Mouse (Mus musculus) left cerebral cortex, postnatal 36 days (tissue): Measurements from ENCODE around the gene Rora. TPM values are rescaled to one million over a fixed set of nuclear protein-coding genes. Genes with fewer than 3 reads are reported as not detected.

Experiments used
- DNase-seq, 2 experiments: peaks; one replicate each; pipeline ENCODE4 v3.0.0; 2021 to 2022; ENCODE audit warnings: low spot score in 2 of 2, mixed read lengths in 1 of 2
- intact Hi-C: fragments of 180-260 bp; cut with DNase I; formaldehyde crosslinking; loops from one replicate; pipeline ENCODE4 v1.15.1; 2025
- total RNA-seq, 2 experiments: library from RNA; stranded (reverse); gene quantifications; 2 replicates each; pipeline ENCODE4 v1.2.3; 2021

Rora gene
- total RNA-seq, 2 experiments from 2014 or later, result 69.0 to 81.9 TPM

- intact Hi-C loops, result no loop called here
Measured at GRCm38 (mm10) chr9:69227806-69228205, 574.2 kb downstream of the Rora start.

GRCm38 (mm10) chr9:69229935-69230334 lies 576.3 kb downstream of the Rora start:
- intact Hi-C loops, result no loop called here

More at GRCm38 (mm10) chr9:69227806-69228205, 574.2 kb downstream of the Rora start:
- DNase-seq, result no peak

GRCm38 (mm10) chr9:69234526-69234925 lies 580.9 kb downstream of the Rora start:
- no peak for DNase-seq
- intact Hi-C loops, result no loop called here

More at GRCm38 (mm10) chr9:69229935-69230334, 576.3 kb downstream of the Rora start:
- no peak for DNase-seq

GRCm38 (mm10) chr9:69237316-69237715 lies 583.7 kb downstream of the Rora start:
- no peak for DNase-seq
- intact Hi-C loops, result no loop called here

- intact Hi-C loops, result no loop called here
- DNase-seq, result no peak
Measured at GRCm38 (mm10) chr9:69242538-69242937, 589.0 kb downstream of the Rora start.

- intact Hi-C loops, result no loop called here
Measured at GRCm38 (mm10) chr9:69243626-69244025, 590.0 kb downstream of the Rora start.

GRCm38 (mm10) chr9:69246225-69246624 lies 592.6 kb downstream of the Rora start:
- no peak for DNase-seq
- intact Hi-C loops, result no loop called here

More at GRCm38 (mm10) chr9:69243626-69244025, 590.0 kb downstream of the Rora start:
- DNase-seq, result no peak

- intact Hi-C loops, result no loop called here
- no peak for DNase-seq
Measured at GRCm38 (mm10) chr9:69249586-69249985, 596.0 kb downstream of the Rora start.

- DNase-seq, result no peak
- intact Hi-C loops, result no loop called here
Measured at GRCm38 (mm10) chr9:69250326-69250725, 596.7 kb downstream of the Rora start.

GRCm38 (mm10) chr9:69258506-69258905 lies 604.9 kb downstream of the Rora start:
- intact Hi-C loops, result no loop called here
- DNase-seq, result no peak

GRCm38 (mm10) chr9:69259382-69259781 lies 605.8 kb downstream of the Rora start:
- intact Hi-C loops, result no loop called here
- peak in 1 of 2 experiments; percentile 26 for DNase-seq

- intact Hi-C loops, result no loop called here
- no peak for DNase-seq
Measured at GRCm38 (mm10) chr9:69265151-69265550, 611.6 kb downstream of the Rora start.

- intact Hi-C loops, result no loop called here
- DNase-seq, result no peak
Measured at GRCm38 (mm10) chr9:69270374-69270773, 616.8 kb downstream of the Rora start.

- intact Hi-C loops, result no loop called here
- DNase-seq, result no peak
Measured at GRCm38 (mm10) chr9:69270931-69271330, 617.3 kb downstream of the Rora start.

GRCm38 (mm10) chr9:69272884-69273283 lies 619.3 kb downstream of the Rora start:
- intact Hi-C loops, result no loop called here
- DNase-seq, result no peak

GRCm38 (mm10) chr9:69274766-69275485 lies 621.3 kb downstream of the Rora start:
- intact Hi-C loops, result no loop called here
- DNase-seq, result no peak

- intact Hi-C loops, result no loop called here
- no peak for DNase-seq
Measured at GRCm38 (mm10) chr9:69277256-69277655, 623.7 kb downstream of the Rora start.

GRCm38 (mm10) chr9:69285011-69285410 lies 631.4 kb downstream of the Rora start:
- intact Hi-C loops, result no loop called here
- DNase-seq, result no peak

- no peak for DNase-seq
- intact Hi-C loops, result no loop called here
Measured at GRCm38 (mm10) chr9:69288113-69288512, 634.5 kb downstream of the Rora start.

GRCm38 (mm10) chr9:69288586-69288985 lies 635.0 kb downstream of the Rora start:
- intact Hi-C loops, result no loop called here
- DNase-seq, result no peak
